Mouse (Mus musculus): ENCODE measurements around the gene Reep3. TPM values are rescaled to one million over a fixed set of nuclear protein-coding genes. Genes with fewer than 3 reads are reported as not detected.

Gene Reep3
- polyA plus RNA-seq, 1 experiment, result 9.0 TPM

DNA sequence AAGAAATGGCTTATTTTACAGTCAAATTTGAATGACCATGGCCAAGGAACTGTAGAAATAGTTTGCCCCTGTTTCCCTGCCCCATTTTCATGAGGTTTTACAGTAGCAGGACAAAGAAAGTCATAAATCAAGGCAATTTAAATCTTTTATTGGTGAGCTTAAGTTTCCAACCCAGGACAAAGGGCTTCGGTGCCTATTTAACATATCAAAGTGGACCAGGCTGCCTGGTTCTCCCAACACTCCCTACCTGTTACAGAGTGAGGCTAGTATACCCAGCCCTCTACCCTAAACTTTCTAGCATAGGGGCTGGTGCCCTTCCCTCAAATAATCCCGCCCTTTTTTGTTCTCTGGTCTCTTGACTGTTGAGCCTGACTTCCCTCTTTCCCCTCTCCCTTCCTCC is 127.2 kb downstream of the Reep3 start:
- Histone ChIP-seq H3K36me3 (ENCODE audit: control insufficient read depth, insufficient read depth, low read length) (no peaks in the 10 kb centered on the region), H3K4me1 (ENCODE audit: control insufficient read depth, insufficient read depth, insufficient read length) (no peaks in the 10 kb centered on the region; the same call in 1 of the 2 replicates), H3K27ac (ENCODE audit: insufficient read depth, low read length) (no peak overlapping the region), H3K27me3 (ENCODE audit: control insufficient read depth, insufficient read depth, low read length) (no peaks in the 10 kb centered on the region), H3K4me3 (ENCODE audit: extremely low read depth, insufficient read depth, insufficient read length) (no peak overlapping the region)
- no peak for DNase-seq (ENCODE audit: low read depth in 1 of 2, low spot score in 2 of 2)
- TF ChIP-seq POLR2A (IDR thresholded peaks at IDR 0.05; ENCODE audit: low read depth, low read length) (no peak), CTCF (IDR thresholded peaks at IDR 0.05; ENCODE audit: extremely low read depth, insufficient read depth, insufficient read length, insufficient replicate concordance) (no peak)
- WGBS, result 85% methylated on average over 2 of the region's 2 CpGs

DNA sequence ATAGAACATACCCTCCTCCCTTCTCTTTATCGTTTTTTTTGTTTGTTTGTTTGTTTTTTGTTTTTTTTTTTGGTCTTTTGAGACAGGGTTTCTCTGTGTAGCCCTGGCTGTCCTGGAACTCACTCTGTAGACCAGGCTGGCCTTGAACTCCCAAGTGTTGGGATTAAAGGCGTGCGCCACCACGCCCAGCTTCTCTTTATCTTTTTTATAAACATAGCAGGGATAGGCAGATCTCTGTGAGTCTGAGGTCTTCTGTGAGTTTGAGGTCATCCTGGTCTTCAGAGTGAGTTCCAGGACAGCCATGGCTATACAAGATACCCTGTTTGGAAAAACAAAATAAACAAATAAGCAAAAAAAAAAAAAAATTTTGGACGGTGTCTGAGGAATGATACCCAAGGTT is 127.7 kb downstream of the Reep3 start:
- Histone ChIP-seq H3K4me1 (ENCODE audit: control insufficient read depth, insufficient read depth, insufficient read length) (no peaks in the 10 kb centered on the region; the same call in 1 of the 2 replicates), H3K36me3 (ENCODE audit: control insufficient read depth, insufficient read depth, low read length) (no peaks in the 10 kb centered on the region), H3K27me3 (ENCODE audit: control insufficient read depth, insufficient read depth, low read length) (no peaks in the 10 kb centered on the region), H3K4me3 (ENCODE audit: extremely low read depth, insufficient read depth, insufficient read length) (no peak overlapping the region), H3K27ac (ENCODE audit: insufficient read depth, low read length) (no peak overlapping the region)
- no peak for DNase-seq (ENCODE audit: low read depth in 1 of 2, low spot score in 2 of 2)
- WGBS, result 88% methylated on average over 5 of the region's 5 CpGs
- TF ChIP-seq CTCF (IDR thresholded peaks at IDR 0.05; ENCODE audit: extremely low read depth, insufficient read depth, insufficient read length, insufficient replicate concordance) (no peak), POLR2A (IDR thresholded peaks at IDR 0.05; ENCODE audit: low read depth, low read length) (no peak)

DNA sequence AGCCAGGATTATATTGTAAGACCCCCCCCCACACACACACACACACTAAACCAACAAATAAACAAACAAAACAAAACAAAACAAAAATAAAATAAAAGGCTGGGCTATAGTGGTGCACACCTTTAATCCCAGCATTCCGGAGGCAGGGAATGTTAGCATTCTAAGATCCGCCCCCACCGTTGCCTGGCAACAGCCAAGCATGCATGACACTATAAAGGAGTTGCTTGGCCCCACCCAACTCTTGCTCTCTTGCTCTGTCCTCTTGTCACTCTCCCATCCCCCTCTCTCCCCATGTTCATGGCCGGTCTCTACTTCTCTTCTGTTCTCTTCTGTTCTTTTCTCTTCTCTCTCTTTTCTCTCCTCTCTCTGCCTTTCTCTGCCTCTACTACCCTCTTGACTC is 128.2 kb downstream of the Reep3 start:
- 92% methylated on average over 4 of the region's 4 CpGs for WGBS
- TF ChIP-seq POLR2A (IDR thresholded peaks at IDR 0.05; ENCODE audit: low read depth, low read length) (no peak), CTCF (IDR thresholded peaks at IDR 0.05; ENCODE audit: extremely low read depth, insufficient read depth, insufficient read length, insufficient replicate concordance) (no peak)

DNA sequence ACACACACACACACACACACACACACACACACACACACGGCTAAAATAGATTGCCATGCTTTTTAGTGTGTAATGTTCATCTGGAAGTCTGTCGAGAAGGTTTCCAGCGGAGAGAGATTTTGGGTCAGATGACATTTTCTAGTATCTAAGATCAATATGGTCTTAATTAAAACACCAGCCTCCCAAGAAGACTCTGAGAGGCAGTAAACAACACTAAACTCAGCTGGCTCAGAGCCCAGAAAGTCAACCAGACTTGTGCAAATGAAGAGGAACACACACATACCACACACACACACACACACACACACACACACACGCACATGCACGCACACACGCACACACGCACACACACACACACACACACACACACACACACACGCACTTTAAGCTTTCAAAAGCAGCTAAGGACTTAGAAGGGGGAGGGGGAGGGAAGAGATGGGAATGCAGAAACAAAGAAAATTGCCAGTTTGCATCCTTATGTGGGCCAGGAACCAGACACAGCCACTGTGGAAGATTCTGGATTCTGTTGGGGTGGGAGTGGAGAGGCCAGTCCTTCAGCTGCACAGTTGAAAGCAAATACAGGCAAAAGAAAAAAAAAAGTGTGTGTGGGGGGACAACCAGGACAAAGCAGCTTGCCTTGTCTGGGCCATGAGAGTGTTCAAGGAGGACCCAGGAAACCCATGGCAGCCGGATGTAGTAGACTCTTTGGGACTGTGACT is 130.2 kb downstream of the Reep3 start:
- Histone ChIP-seq H3K4me3 (ENCODE audit: extremely low read depth, insufficient read depth, insufficient read length) (no peak overlapping the region), H3K27me3 (ENCODE audit: control insufficient read depth, insufficient read depth, low read length) (no peaks in the 10 kb centered on the region), H3K27ac (ENCODE audit: insufficient read depth, low read length) (no peak overlapping the region), H3K36me3 (ENCODE audit: control insufficient read depth, insufficient read depth, low read length) (no peaks in the 10 kb centered on the region), H3K4me1 (ENCODE audit: control insufficient read depth, insufficient read depth, insufficient read length) (no peaks in the 10 kb centered on the region; the same call in 1 of the 2 replicates)
- 82% methylated on average over 9 of the region's 9 CpGs for WGBS
- no peak for TF ChIP-seq CTCF (IDR thresholded peaks at IDR 0.05; ENCODE audit: extremely low read depth, insufficient read depth, insufficient read length, insufficient replicate concordance)
- no peak for TF ChIP-seq POLR2A (IDR thresholded peaks at IDR 0.05; ENCODE audit: low read depth, low read length)
- no peak for DNase-seq (ENCODE audit: low read depth in 1 of 2, low spot score in 2 of 2)

More for the DNA sequence above, 128.2 kb downstream of the Reep3 start:
- Histone ChIP-seq H3K4me1 (ENCODE audit: control insufficient read depth, insufficient read depth, insufficient read length) (no peaks in the 10 kb centered on the region; the same call in 1 of the 2 replicates), H3K36me3 (ENCODE audit: control insufficient read depth, insufficient read depth, low read length) (no peaks in the 10 kb centered on the region), H3K4me3 (ENCODE audit: extremely low read depth, insufficient read depth, insufficient read length) (no peak overlapping the region), H3K27ac (ENCODE audit: insufficient read depth, low read length) (no peak overlapping the region), H3K27me3 (ENCODE audit: control insufficient read depth, insufficient read depth, low read length) (no peaks in the 10 kb centered on the region)
- no peak for DNase-seq (ENCODE audit: low read depth in 1 of 2, low spot score in 2 of 2)

DNA sequence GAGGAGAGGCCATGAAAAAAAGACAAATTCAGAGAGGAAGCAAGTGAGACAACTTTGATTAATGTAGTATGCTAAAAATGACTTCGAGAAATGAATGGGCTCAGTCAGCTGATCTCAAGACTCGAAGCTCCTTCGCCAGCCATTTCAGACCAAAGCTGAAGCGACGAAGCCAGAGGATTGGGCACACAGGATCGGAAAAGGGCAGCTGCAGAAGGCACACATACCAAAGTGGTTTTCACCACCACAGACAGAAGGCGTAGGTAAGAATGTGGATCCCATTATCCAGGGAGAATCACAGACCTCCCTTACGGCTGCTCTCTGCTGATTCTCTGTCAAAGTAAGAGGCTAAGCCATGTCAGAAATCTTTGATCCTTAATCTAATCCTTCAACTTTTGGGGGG is 136.6 kb downstream of the Reep3 start:
- H3K27ac ChIP-seq (ENCODE audit: insufficient read depth, low read length), result no peak overlapping the region
- TF ChIP-seq CTCF (IDR thresholded peaks at IDR 0.05; ENCODE audit: extremely low read depth, insufficient read depth, insufficient read length, insufficient replicate concordance) (no peak), POLR2A (IDR thresholded peaks at IDR 0.05; ENCODE audit: low read depth, low read length) (no peak)
- peaks cover 5% of the 10 kb centered on the region; the same call in 1 of the 2 replicates for H3K4me1 ChIP-seq (ENCODE audit: control insufficient read depth, insufficient read depth, insufficient read length)
- no peak overlapping the region for H3K4me3 ChIP-seq (ENCODE audit: extremely low read depth, insufficient read depth, insufficient read length)
- DNase-seq (ENCODE audit: low read depth in 1 of 2, low spot score in 2 of 2), result no peak
- no peaks in the 10 kb centered on the region for H3K27me3 ChIP-seq (ENCODE audit: control insufficient read depth, insufficient read depth, low read length)
- 76% methylated on average over 8 of the region's 8 CpGs for WGBS
- H3K36me3 ChIP-seq (ENCODE audit: control insufficient read depth, insufficient read depth, low read length), result no peaks in the 10 kb centered on the region

Other genes with a start within 250 kb of the Reep3 start
- gene Jmjd1c, start 820 bp downstream of the Reep3 start, polyA plus RNA-seq (2012; rRNA removed), result 14.4 and 16.0 TPM in 2 replicates
- 8.5 TPM in 2 replicates for gene Nrbf2, start 188.4 kb upstream of the Reep3 start, polyA plus RNA-seq (2012; rRNA removed)